Mouse (Mus musculus) stomach, postnatal 0 days (tissue): ENCODE measurements around the gene Tubb4b. TPM values are rescaled to one million over a fixed set of nuclear protein-coding genes. Genes with fewer than 3 reads are reported as not detected.

Source experiments
- ATAC-seq: fragments of 200-750 bp; cut with Nextera tagmentation; 2 replicates; pipeline ENCODE4 v1.8.0; 2017; ENCODE audit not compliant: low FRiP score, low TSS enrichment
- DNase-seq: peaks from one replicate; pipeline ENCODE4 v3.0.0-alpha.2; 2016; ENCODE audit warnings: low spot score
- H3K27ac ChIP-seq: fragments of 300-500 bp; sonication (generic); replicated peaks from 2 replicates; pipeline ENCODE4 v1.5.1; 2014; ENCODE audit warnings: mild to moderate bottlenecking, control low read depth
- H3K27me3 ChIP-seq: fragments of 300-500 bp; sonication (generic); 2 replicates; pipeline ENCODE4 v1.6.1; 2014; ENCODE audit warnings: low read length; ENCODE audit not compliant: control insufficient read depth, insufficient read depth
- H3K36me3 ChIP-seq: fragments of 300-500 bp; sonication (generic); 2 replicates; pipeline ENCODE4 v1.6.1; 2014; ENCODE audit warnings: low read length, mixed read lengths; ENCODE audit not compliant: control insufficient read depth, insufficient read depth
- H3K4me1 ChIP-seq: fragments of 300-500 bp; sonication (generic); replicated peaks from 2 replicates; pipeline ENCODE4 v1.6.1; 2014; ENCODE audit warnings: antibody characterized with exemption; ENCODE audit not compliant: control insufficient read depth, insufficient read depth
- H3K4me2 ChIP-seq: fragments of 300-500 bp; sonication (generic); replicated peaks from 2 replicates; pipeline ENCODE4 v1.6.1; 2014; ENCODE audit warnings: low read depth, mild to moderate bottlenecking, control low read depth, moderate library complexity
- H3K4me3 ChIP-seq: fragments of 300-500 bp; sonication (generic); 2 replicates; pipeline ENCODE4 v1.5.1; 2014; ENCODE audit warnings: low read depth, low read length, control low read depth
- H3K9ac ChIP-seq: fragments of 300-500 bp; sonication (generic); 2 replicates; pipeline ENCODE4 v1.6.1; 2014; ENCODE audit warnings: mild to moderate bottlenecking, low read length, control low read depth, mixed read lengths
- H3K9me3 ChIP-seq: fragments of 300-500 bp; sonication (generic); 2 replicates; pipeline ENCODE4 v1.6.1; 2016; ENCODE audit warnings: low read length; ENCODE audit not compliant: control insufficient read depth
- CTCF ChIP-seq: IDR thresholded peaks from 2 replicates; pipeline ENCODE4 v1.5.1; 2016; ENCODE audit warnings: antibody characterized with exemption, low read depth, mild to moderate bottlenecking, moderate library complexity
- EP300 ChIP-seq: optimal IDR thresholded peaks from 2 replicates; pipeline ENCODE3; 2016; ENCODE audit warnings: antibody characterized with exemption
- WGBS: fragments of 180-500 bp; shearing (Covaris S2); extraction: QIAGEN DNeasy Blood & Tissue Kit; methylation state at CpG from one replicate; pipeline ENCODE4 v1.1.7; 2014; 5-methylcytosine and 5-hydroxymethylcytosine counted together
- polyA plus RNA-seq: library from polyadenylated mRNA; unstranded; fragments of >200 nt; fragmentation: Nextera tagmentation; extraction: Ambion mirVana; gene quantifications from 2 replicates; pipeline ENCODE4 v1.2.1, GENCODE M21; 2015

Gene Tubb4b
- polyA plus RNA-seq, 1 experiment from 2014 or later: 486 TPM

DNA sequence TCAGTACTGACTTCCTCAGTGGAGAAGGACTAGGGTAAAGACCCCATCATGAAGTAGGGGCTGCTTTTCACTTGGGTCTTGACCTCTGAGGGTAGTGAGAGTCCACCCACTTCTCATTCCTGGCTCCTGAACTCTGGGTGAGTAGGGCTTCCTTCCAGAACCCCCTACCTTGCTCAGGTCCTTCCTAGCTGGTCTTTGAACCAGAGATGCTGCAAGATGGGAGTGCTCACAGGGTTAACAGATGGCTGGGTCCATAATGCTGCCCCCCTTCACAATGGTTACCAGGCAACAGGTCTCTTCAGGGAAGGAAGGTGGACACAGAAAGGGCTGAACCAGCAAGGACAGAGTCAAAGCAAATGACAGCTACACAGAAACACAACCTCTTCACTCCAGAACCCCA, 6.1 kb downstream of the Tubb4b start, which contains the start of gene Fam166a:
Fam166a (plus strand) TSS at position 301 of the 400 bp plus-strand sequence.
- no peaks in the 10 kb centered on the region for H3K36me3 ChIP-seq
- TF ChIP-seq EP300 (no peak), CTCF (no peak)
- DNase-seq (no peak), ATAC-seq (no peak)
- no peaks in the 10 kb centered on the region for H3K27me3 ChIP-seq
- H3K27ac ChIP-seq: no peak within 1 kb of the TSS
- no peak within 1 kb of the TSS for H3K9ac ChIP-seq
- no peak within 1 kb of the TSS for H3K4me3 ChIP-seq
- H3K4me1 ChIP-seq: no peaks in the 10 kb centered on the region
- no peak within 1 kb of the TSS for H3K4me2 ChIP-seq
- no peaks in the 10 kb centered on the region for H3K9me3 ChIP-seq

DNA sequence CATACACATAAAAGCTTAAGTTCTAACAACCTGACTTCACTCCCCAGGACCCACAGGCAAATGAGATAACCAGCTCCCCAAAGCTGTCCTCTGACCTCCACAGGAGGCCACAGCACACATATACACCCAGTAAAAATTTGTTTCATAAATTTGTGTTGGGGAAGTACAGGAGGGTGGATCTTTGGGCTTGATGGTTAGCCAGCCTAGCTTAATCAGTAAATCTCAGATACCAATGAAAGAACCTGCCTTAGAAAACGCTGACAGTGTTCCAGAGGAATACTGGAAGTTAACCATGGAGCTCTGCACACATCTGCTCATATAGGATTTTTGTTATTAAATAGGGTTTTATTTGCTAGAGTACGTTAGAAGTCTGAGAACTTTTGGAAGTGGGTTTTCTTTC, 6.8 kb downstream of the Tubb4b start:
- DNase-seq (no peak), ATAC-seq (no peak)
- no peak overlapping the region for H3K27ac ChIP-seq
- H3K9ac ChIP-seq: no peak overlapping the region
- H3K4me3 ChIP-seq: no peak overlapping the region
- TF ChIP-seq EP300 (no peak), CTCF (no peak)
- H3K4me2 ChIP-seq: no peak overlapping the region
- H3K36me3 ChIP-seq: no peaks in the 10 kb centered on the region
- H3K9me3 ChIP-seq: no peaks in the 10 kb centered on the region
- H3K4me1 ChIP-seq: no peaks in the 10 kb centered on the region
- WGBS: 53% methylated on average over 2 of the region's 2 CpGs
- no peaks in the 10 kb centered on the region for H3K27me3 ChIP-seq

DNA sequence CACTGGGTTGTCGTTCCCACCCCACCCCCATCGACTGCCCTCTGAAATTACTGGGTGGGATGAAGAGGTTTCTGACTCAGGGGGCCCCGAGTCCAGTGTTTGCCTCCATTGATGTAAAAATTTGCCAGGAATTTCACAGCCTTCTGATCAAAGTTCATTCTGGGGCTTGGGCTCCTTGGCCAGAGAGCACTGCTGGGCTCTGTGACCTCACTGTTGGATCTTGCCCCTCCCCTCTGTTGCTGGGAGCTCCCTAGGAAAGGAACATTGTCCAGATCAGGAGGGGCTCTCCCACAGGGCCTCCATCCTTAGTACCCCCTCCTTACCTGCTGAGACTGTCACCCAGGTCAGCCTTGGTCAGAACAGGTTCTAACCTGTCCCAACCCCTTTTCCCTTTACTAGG, 10.1 kb downstream of the Tubb4b start, which contains the start of gene Stpg3:
Stpg3 (minus strand) TSS at position 194 of the 400 bp plus-strand sequence.
- no peak within 1 kb of the TSS for H3K4me2 ChIP-seq
- H3K4me1 ChIP-seq: 0 out of 2 replicates have a peak, but pooled peaks cover 2% of the 10 kb centered on the region
- no peak for TF ChIP-seq EP300
- no peak for TF ChIP-seq CTCF
- no peaks in the 10 kb centered on the region for H3K27me3 ChIP-seq
- no peak within 1 kb of the TSS for H3K27ac ChIP-seq
- no peak for ATAC-seq
- H3K9ac ChIP-seq: no peak within 1 kb of the TSS
- H3K36me3 ChIP-seq: no peaks in the 10 kb centered on the region
- no peaks in the 10 kb centered on the region for H3K9me3 ChIP-seq
- whole genome bisulfite sequencing: 70% methylated on average over 3 of the region's 3 CpGs
- DNase-seq: no peak
- H3K4me3 ChIP-seq: no peak within 1 kb of the TSS

DNA sequence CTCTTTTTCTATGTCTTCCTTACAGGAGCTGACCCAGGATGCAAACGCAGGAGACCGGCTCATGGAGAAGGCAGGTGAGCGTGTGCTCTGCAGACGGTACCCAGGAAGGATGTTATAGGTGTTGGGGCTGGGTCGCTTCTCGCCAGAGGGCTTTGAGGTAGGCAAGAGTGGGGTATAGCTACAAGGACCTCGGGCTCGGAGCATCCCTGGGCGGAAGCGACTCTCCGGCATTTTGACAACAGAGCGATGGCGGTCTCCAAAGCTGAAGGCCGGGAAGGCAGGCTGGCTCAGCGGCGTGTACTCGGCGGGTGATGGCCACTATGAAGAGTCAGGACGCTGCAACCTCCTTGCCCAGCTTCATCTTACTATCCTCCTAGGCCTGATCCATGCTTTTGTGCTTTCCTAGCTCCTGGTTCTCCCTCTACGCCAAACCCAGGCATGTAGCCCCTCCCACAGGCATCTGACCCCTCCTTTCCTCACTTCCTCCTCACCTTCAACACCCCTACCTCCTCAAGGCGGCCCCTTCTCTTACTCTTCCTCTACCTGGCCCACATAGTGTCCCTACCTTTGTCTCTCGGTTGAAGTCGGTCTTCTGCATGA, 11.1 kb downstream of the Tubb4b start:
- Histone ChIP-seq H3K27ac (no peak overlapping the region), H3K9ac (no peak overlapping the region), H3K4me1 (0 out of 2 replicates have a peak, but pooled peaks cover 2% of the 10 kb centered on the region), H3K27me3 (no peaks in the 10 kb centered on the region), H3K4me3 (no peak overlapping the region), H3K9me3 (no peaks in the 10 kb centered on the region), H3K4me2 (no peak overlapping the region), H3K36me3 (no peaks in the 10 kb centered on the region)
- 62% methylated on average over 23 of the region's 23 CpGs for WGBS
- ATAC-seq: no peak
- no peak for TF ChIP-seq EP300
- TF ChIP-seq CTCF: no peak
- no peak for DNase-seq

DNA sequence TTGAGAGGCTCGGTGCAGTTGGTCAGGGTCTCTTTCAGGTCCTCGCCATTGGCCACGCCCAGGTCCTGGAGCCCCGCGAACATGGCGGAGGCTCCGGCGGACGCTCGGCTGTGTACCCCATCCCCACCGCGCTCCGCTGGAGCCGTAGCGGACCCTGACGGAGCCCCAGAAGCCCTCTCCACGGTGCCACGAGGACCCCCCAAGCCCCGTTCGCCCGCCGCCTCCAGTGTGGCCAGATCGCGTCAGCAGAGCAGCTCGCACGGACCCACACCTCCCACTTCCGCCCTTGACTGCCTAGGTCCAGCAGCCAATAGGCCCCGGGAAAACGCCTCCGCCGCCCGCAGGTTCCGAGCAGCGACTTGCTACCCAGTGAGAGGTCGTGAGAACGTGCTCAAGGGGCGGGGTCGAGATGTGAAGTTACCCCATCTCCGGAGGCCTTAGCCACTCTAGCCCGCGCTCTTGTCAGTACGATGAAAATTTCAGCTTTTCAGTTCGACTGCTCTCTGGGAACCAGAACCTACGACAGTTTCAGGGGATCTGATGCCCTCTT, 13.3 kb downstream of the Tubb4b start, which contains the start of gene Nelfb:
Nelfb (minus strand) TSS at position 369 of the 550 bp plus-strand sequence.
- Histone ChIP-seq H3K9me3 (no peaks in the 10 kb centered on the region), H3K27me3 (no peaks in the 10 kb centered on the region), H3K4me1 (0 out of 2 replicates have a peak, but pooled peaks cover 2% of the 10 kb centered on the region), H3K27ac (peak within 1 kb of the TSS; percentile 92), H3K4me2 (peak within 1 kb of the TSS; percentile 95), H3K4me3 (peak within 1 kb of the TSS; percentile 83), H3K9ac (peak within 1 kb of the TSS; percentile 96), H3K36me3 (peaks cover 5% of the 10 kb centered on the region)
- DNase-seq (peak; percentile 92), ATAC-seq (peak; percentile 91)
- under 1% methylated on average over 44 of the region's 44 CpGs for WGBS
- TF ChIP-seq EP300 (no peak), CTCF (peak; percentile 27; the same call in 1 of the 2 replicates)

DNA sequence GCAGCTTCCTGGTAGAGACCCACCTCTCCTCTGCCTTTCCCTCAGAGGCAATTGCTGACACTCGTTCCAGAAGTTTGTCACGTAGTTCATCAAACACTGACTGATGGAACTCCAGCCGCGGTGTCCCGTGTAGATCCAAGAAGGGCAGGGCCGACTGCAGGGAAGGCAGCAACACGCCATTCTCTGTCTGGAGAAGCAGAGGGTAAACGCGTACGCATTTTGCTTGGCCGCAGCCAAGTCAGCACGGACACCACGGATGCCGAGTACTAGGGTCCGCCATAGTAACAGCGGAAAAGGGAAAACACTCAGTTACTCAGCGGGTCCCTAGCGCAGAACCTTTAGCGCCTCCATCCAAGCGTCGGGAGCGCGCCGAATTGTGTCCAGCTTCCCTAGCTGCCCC, 13.8 kb downstream of the Tubb4b start:
- H3K36me3 ChIP-seq: peaks cover 7% of the 10 kb centered on the region
- H3K27ac ChIP-seq: peak overlapping the region; percentile 92
- no peaks in the 10 kb centered on the region for H3K27me3 ChIP-seq
- H3K9me3 ChIP-seq: no peaks in the 10 kb centered on the region
- ATAC-seq (no peak), DNase-seq (peak; percentile 21)
- peak overlapping the region; percentile 96 for H3K9ac ChIP-seq
- TF ChIP-seq EP300 (no peak), CTCF (no peak)
- under 1% methylated on average over 24 of the region's 24 CpGs for WGBS
- peak overlapping the region; percentile 95 for H3K4me2 ChIP-seq
- 0 out of 2 replicates have a peak, but pooled peaks cover 2% of the 10 kb centered on the region for H3K4me1 ChIP-seq
- peak overlapping the region; percentile 83 for H3K4me3 ChIP-seq
